Mouse (Mus musculus): ENCODE results near the gene Slc17a7.
"Not testable (repeated sequence)": the region's sequence is repeated elsewhere in the genome, so short reads cannot be mapped to it uniquely, and the experiment has no call there.

Gene Slc17a7

GRCm38 (mm10) chr7:45163735-45164490, at the start of gene Slc17a7:
Slc17a7 (plus strand) TSS chr7:45163949.
- peak; percentile 5; the same call in 1 of the 2 replicates for ATAC-seq (ENCODE audit: insufficient number of reproducible peaks, low FRiP score, low TSS enrichment)

- ATAC-seq (ENCODE audit: insufficient number of reproducible peaks, low FRiP score, low TSS enrichment) = no peak
Measured at GRCm38 (mm10) chr7:45117566-45117965, 46.2 kb upstream of the Slc17a7 start.

GRCm38 (mm10) chr7:45118336-45118735, 45.4 kb upstream of the Slc17a7 start:
- no peak for ATAC-seq (ENCODE audit: insufficient number of reproducible peaks, low FRiP score, low TSS enrichment)

GRCm38 (mm10) chr7:45119780-45120709, 43.7 kb upstream of the Slc17a7 start:
- ATAC-seq (ENCODE audit: insufficient number of reproducible peaks, low FRiP score, low TSS enrichment) = no peak

- ATAC-seq (ENCODE audit: insufficient number of reproducible peaks, low FRiP score, low TSS enrichment) = no peak
Measured at GRCm38 (mm10) chr7:45121404-45121803, 42.3 kb upstream of the Slc17a7 start.

- ATAC-seq (ENCODE audit: insufficient number of reproducible peaks, low FRiP score, low TSS enrichment) = no peak
Measured at GRCm38 (mm10) chr7:45121966-45122365, 41.8 kb upstream of the Slc17a7 start.

- no peak for ATAC-seq (ENCODE audit: insufficient number of reproducible peaks, low FRiP score, low TSS enrichment)
Measured at GRCm38 (mm10) chr7:45122561-45123185, 41.1 kb upstream of the Slc17a7 start.

GRCm38 (mm10) chr7:45123186-45123570, 40.6 kb upstream of the Slc17a7 start:
- ATAC-seq (ENCODE audit: insufficient number of reproducible peaks, low FRiP score, low TSS enrichment) = no peak

- ATAC-seq (ENCODE audit: insufficient number of reproducible peaks, low FRiP score, low TSS enrichment) = peak; percentile 77
Measured at GRCm38 (mm10) chr7:45124224-45125143, 39.3 kb upstream of the Slc17a7 start, which contains the start of gene Rps11. Rps11 (minus strand) TSS chr7:45124439.

- ATAC-seq (ENCODE audit: insufficient number of reproducible peaks, low FRiP score, low TSS enrichment) = no peak
Measured at GRCm38 (mm10) chr7:45125144-45125600, 38.6 kb upstream of the Slc17a7 start.

- ATAC-seq (ENCODE audit: insufficient number of reproducible peaks, low FRiP score, low TSS enrichment) = not testable (repeated sequence)
Measured at GRCm38 (mm10) chr7:45125649-45126048, 38.1 kb upstream of the Slc17a7 start.

GRCm38 (mm10) chr7:45126147-45126843, 37.5 kb upstream of the Slc17a7 start:
- no peak for ATAC-seq (ENCODE audit: insufficient number of reproducible peaks, low FRiP score, low TSS enrichment)

GRCm38 (mm10) chr7:45126844-45127699, 36.7 kb upstream of the Slc17a7 start:
- no peak for ATAC-seq (ENCODE audit: insufficient number of reproducible peaks, low FRiP score, low TSS enrichment)

- ATAC-seq (ENCODE audit: insufficient number of reproducible peaks, low FRiP score, low TSS enrichment) = no peak
Measured at GRCm38 (mm10) chr7:45127700-45128224, 36.0 kb upstream of the Slc17a7 start.

GRCm38 (mm10) chr7:45128624-45129246, 35.0 kb upstream of the Slc17a7 start, which contains the start of gene Rpl13a:
Rpl13a (minus strand) TSS chr7:45128761.
- ATAC-seq (ENCODE audit: insufficient number of reproducible peaks, low FRiP score, low TSS enrichment) = peak; percentile 85

GRCm38 (mm10) chr7:45129318-45129717, 34.4 kb upstream of the Slc17a7 start:
- no peak for ATAC-seq (ENCODE audit: insufficient number of reproducible peaks, low FRiP score, low TSS enrichment)

- ATAC-seq (ENCODE audit: insufficient number of reproducible peaks, low FRiP score, low TSS enrichment) = no peak
Measured at GRCm38 (mm10) chr7:45129776-45130512, 33.8 kb upstream of the Slc17a7 start.

Data from cerebellum, adult (tissue).